Mouse (Mus musculus) lung, adult 2 months (tissue): ENCODE results near the gene Anxa1. TPM values are rescaled to one million over a fixed set of nuclear protein-coding genes. Genes with fewer than 3 reads are reported as not detected.

Source experiments
- DNase-seq: peaks from one replicate; pipeline ENCODE4 v3.0.0; 2022
- H3K4me1 ChIP-seq: fragments of 200-500 bp; 2 replicates; pipeline ENCODE4 v1.6.1; 2011; ENCODE audit warnings: low read length; ENCODE audit not compliant: control insufficient read depth, insufficient read depth
- H3K4me3 ChIP-seq: fragments of 200-500 bp; replicated peaks from 2 replicates; pipeline ENCODE3; 2011; ENCODE audit warnings: low read depth, mild to moderate bottlenecking, control low read depth, low read length; ENCODE audit errors: extremely low read depth
- CTCF ChIP-seq: fragments of 200-500 bp; IDR thresholded peaks from 2 replicates; pipeline ENCODE4 v1.5.1; 2011; ENCODE audit warnings: mild to moderate bottlenecking, low read length, control low read depth; ENCODE audit not compliant: insufficient read depth
- POLR2A ChIP-seq: fragments of 200-500 bp; IDR thresholded peaks from 2 replicates; pipeline ENCODE4 v1.6.1; 2011; ENCODE audit warnings: low read depth, mild to moderate bottlenecking, control low read depth, low read length, borderline replicate concordance; ENCODE audit errors: extremely low read depth
- WGBS: fragments of 180-500 bp; shearing (Covaris S2); methylation state at CpG from one replicate; pipeline ENCODE4 v1.1.7; 2018; 5-methylcytosine and 5-hydroxymethylcytosine counted together
- polyA plus RNA-seq: library from polyadenylated mRNA; depleted of rRNA; stranded (reverse); fragments of >200 nt; gene quantifications from 2 replicates; pipeline ENCODE4 v1.2.3, GENCODE M21; 2012

Anxa1 gene
- polyA plus RNA-seq, 1 experiment, result 47.8 TPM

DNA sequence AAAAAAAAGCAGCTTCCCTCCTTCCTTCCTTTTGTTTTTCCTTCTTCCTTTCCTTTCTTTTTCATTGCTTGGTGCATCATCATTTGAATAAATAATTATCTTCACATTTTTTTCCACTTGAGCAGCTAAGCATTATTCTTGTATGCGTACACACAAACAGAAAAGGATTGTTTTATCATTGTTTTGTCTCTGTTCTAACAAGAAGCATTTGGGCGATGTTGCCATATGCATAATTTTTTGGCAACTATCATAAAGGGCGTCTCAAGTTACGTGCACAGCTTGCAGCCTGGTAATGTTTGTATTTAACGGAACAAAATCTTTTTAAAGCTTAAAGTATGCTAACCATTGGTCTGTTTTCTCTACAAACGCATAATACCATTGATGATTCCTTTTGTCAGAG is 5.1 kb downstream of the Anxa1 start:
- H3K4me3 ChIP-seq, result no peak overlapping the region
- WGBS, result 65% methylated on average over 6 of the region's 6 CpGs
- H3K4me1 ChIP-seq, result no peaks in the 10 kb centered on the region
- TF ChIP-seq POLR2A (no peak), CTCF (no peak)
- DNase-seq, result no peak

DNA sequence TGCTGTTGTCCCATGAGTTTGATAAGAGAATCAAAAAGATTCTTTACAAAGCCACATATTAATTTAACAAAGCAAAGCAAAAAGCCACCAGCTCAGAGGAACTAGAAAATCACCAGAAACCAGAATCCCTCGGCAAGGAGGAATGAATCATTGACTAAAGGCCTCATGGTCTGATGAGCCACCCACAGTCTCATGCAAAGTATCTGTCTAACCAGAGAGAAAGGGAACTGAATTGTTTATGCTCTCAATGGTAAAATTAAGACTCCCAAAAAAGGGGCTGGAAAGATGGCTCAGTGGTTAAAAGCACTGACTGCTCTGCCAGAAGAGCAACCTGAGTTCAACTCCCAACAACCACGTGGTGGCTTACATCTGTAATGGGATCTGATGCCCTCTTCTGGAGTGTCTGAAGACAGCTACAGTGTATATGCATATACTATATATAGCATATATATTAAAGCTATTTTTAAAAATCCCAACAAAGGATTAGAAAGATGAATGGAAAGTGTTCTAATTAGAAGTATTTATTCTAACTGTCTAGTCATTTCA is 9.5 kb downstream of the Anxa1 start:
- Histone ChIP-seq H3K4me1 (no peaks in the 10 kb centered on the region), H3K4me3 (no peak overlapping the region)
- TF ChIP-seq POLR2A (no peak), CTCF (no peak)
- WGBS, result 64% methylated on average over 2 of the region's 2 CpGs
- no peak for DNase-seq

DNA sequence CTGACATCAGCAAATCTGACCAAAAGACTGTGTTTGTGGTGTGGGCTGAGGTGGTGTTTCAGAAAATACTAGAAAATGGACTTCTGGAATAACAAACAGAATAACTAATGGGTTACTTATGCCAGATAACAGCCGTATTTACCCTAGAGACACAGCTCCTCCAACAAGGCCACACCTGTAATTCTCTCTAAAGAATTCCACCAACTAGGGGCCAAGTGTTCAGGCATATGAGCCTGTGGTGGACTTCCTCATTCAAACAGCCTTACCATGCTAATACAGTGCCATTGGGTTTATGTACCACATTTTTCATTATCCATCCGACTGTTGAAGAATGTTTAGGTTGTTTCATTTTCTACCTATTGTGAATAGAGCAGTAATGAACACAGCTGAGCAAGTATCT is 20.6 kb downstream of the Anxa1 start:
- TF ChIP-seq POLR2A (no peak), CTCF (no peak)
- Histone ChIP-seq H3K4me1 (no peaks in the 10 kb centered on the region), H3K4me3 (no peak overlapping the region)
- DNase-seq, result no peak
- WGBS, result 74% methylated on average over 2 of the region's 2 CpGs

DNA sequence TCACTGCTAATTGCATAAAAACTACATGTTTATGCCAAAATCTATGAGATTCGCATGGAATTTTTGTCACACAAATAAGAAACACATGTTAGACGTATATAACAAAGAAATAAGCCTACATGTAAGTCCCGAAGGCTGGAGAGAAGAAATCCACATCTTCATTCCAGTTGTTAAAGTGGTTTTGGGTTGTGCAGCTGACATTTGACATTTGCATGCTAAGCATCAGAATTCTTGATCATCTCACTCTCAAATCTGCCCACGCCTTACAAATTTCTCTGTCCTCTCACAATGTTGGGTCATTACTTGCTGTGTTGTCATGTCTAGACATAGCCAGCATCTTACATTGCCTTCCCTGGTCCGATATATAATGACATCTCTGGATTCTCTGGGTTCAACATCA is 24.2 kb downstream of the Anxa1 start:
- Histone ChIP-seq H3K4me1 (no peaks in the 10 kb centered on the region), H3K4me3 (no peak overlapping the region)
- no peak for DNase-seq
- 72% methylated on average over 5 of the region's 5 CpGs for WGBS
- no peak for TF ChIP-seq CTCF
- no peak for TF ChIP-seq POLR2A

DNA sequence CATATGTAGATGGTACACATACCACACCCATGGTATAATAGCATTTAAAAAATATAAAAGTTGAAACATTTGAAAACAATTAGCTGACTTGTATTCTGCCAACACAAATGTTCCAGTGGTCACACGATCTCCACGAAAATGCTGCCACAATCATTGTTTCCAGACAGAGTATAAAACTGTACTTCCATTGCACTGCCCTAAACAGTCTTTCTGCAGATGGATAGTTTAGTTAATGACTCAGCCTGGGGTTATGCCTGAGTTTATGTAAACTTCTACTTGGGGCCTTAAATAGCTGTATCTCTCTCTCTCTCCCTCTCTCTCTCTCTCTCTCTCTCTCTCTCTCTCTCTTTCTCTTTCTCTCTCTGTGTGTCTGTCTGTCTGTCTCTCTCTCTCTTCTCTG is 24.7 kb downstream of the Anxa1 start:
- DNase-seq, result no peak

DNA sequence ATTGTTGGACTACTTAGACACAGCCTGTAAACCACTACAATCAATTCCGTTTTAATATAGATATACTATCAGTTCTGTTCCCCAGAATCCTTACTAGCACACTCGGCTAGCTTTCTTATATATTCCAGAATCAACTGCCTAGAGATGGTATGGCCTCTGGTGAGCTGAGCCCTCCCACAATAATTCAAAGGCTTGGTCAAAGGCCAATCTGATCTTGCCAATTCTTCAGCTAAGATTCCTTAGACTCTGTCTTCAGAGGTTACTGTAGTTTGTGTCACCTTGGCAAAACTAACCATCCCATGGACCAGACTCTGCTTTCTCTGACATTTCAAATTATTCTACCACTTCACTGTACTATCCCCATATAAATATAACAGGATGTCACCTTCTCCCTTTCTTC is 25.4 kb downstream of the Anxa1 start:
- H3K4me1 ChIP-seq, result no peaks in the 10 kb centered on the region
- TF ChIP-seq POLR2A (no peak), CTCF (no peak)
- 81% methylated on average over 2 of the region's 2 CpGs for WGBS
- DNase-seq, result no peak
- no peak overlapping the region for H3K4me3 ChIP-seq

More for the DNA sequence above, 24.7 kb downstream of the Anxa1 start:
- TF ChIP-seq POLR2A (no peak), CTCF (no peak)
- Histone ChIP-seq H3K4me3 (no peak overlapping the region), H3K4me1 (no peaks in the 10 kb centered on the region)
- 51% methylated on average over 2 of the region's 2 CpGs for WGBS

DNA sequence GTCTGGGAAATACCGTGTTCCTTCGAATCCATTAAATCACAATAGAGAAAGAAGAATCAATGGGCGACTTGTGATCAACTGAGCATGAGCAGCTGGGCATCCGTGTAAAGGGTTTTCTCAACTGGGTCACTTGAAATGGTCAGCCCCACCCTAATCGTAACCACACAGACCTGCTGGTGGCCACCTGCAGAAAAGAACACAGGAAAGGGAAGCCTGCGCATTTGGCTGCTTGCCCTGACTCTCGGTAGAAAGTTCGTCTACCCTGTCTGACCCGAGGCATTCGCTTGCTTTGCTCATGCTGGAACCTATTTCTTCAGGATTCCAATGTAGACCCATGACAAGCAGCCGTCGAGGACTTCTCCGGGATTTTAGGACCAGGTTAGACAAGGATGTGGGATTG is 25.8 kb downstream of the Anxa1 start:
- Histone ChIP-seq H3K4me1 (no peaks in the 10 kb centered on the region), H3K4me3 (no peak overlapping the region)
- WGBS, result 75% methylated on average over 13 of the region's 13 CpGs
- TF ChIP-seq CTCF (no peak), POLR2A (no peak)
- DNase-seq, result no peak

DNA sequence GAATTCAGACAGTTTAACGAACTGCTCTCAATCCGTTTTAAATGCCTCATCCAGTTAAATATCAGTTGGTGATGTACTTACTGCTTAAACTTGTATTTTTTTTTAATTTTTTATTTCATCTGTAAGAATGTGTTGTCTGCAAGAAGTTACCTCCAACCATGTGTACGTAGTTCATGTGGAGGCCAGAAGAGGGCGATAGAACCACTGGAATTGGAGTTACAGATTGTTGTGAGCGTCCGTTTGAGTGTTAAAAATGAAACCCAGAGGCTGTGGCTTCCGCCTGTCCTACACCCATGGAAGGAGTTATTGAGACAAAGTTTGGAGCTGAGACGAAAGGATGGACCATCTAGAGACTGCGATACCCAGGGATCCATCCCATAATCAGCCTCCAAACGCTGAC is 27.5 kb downstream of the Anxa1 start:
- Histone ChIP-seq H3K4me3 (no peak overlapping the region), H3K4me1 (no peaks in the 10 kb centered on the region)
- no peak for DNase-seq
- 67% methylated on average over 10 of the region's 10 CpGs for WGBS
- TF ChIP-seq POLR2A, result no peak
- TF ChIP-seq CTCF, result no peak

DNA sequence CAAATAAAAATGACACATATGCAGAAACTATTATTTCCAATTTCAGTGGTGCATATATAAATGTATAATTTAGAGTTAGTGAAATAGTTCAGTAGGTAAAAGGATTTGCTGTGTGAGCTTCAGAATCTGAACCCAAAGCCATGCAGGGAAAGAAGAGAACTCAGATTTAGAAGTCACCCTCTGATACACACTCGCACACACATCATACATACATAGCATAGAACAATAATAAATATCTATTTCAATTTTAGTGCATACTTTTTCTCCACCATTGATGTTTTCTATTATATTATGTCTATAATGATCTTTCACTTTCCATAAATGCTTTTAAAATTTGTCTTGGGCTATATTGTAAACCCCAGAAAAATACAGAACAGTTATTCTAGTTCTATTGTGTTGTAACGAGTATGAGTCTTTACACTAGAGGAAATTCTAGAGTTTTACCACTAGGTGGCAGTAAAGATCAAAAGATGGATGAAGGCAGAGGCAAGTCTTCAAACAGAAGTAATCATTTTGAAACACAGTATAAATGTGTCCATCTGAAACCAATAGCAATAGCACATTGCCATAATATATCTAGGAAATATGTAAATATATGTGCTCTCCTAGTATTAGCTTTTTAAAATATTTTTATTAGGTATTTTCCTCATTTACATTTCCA is 28.7 kb downstream of the Anxa1 start:
- 50% methylated on average over 2 of the region's 2 CpGs for WGBS
- Histone ChIP-seq H3K4me3 (no peak overlapping the region), H3K4me1 (no peaks in the 10 kb centered on the region)
- TF ChIP-seq CTCF (0 out of 2 replicates have a peak, but pooled peaks have one; percentile 3), POLR2A (no peak)
- no peak for DNase-seq

DNA sequence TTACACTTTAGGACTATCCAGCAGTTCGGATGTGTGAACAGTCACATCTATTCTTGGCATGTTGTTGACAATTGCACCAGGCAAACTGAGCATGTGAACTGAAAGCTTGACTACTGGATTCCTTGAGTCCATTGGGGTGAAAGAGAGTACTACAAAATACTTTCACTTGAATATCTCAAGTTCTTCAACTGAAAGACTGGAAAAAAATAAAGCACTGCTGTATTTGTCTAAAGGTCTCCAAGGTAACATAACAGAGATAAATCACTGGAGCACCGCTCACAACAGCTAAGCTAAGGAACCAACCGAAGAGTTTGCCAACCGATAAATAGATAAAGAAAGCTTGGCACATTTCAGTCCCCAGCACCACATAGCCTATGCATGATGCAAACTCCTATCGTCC is 32.1 kb downstream of the Anxa1 start:
- no peak for TF ChIP-seq CTCF
- no peak for TF ChIP-seq POLR2A
- Histone ChIP-seq H3K4me1 (no peaks in the 10 kb centered on the region), H3K4me3 (no peak overlapping the region)
- no peak for DNase-seq
- 49% methylated on average over 5 of the region's 5 CpGs for WGBS

DNA sequence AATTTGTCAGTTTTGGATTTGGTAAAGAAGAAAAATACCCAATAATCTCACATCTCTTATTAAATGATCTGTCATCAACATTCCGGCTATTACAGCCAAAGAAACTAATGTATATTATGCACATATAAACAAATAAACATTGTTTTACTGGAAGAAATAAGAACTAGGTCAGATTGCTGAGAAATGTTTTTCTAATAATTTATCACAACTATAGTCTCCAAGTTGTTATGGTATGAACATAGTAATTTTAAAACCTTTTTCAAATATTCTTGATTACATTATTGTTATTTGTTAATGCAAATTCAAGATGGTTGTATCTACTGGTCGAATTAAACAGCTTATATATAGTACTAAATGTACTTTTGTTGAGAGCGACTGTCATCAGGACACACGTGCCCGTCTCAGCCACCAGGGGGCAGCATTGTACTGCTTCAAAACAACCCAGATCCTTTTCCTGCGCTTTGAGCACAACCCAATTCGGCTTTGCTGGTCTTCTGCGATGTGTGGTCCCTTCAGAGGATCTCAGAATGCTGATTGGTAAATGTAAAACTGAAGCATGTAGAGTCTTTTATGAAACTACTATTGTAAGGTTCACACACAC is 45.3 kb downstream of the Anxa1 start:
- Histone ChIP-seq H3K4me1 (no peaks in the 10 kb centered on the region), H3K4me3 (no peak overlapping the region)
- TF ChIP-seq POLR2A, result no peak
- TF ChIP-seq CTCF, result peak; percentile 95
- DNase-seq, result peak; percentile 67
- 8% methylated on average over 8 of the region's 8 CpGs for WGBS
